Mouse (Mus musculus): ENCODE measurements at regions not wholly inside any gene's neighbourhood (a gene's known extent, or its start where the extent isn't known, plus 50 kb on each side); places are given as distances from the start of the nearest gene placed in this dataset.

- no peak for TF ChIP-seq CTCF (IDR thresholded peaks at IDR 0.05; ENCODE audit: borderline replicate concordance, extremely low read depth, insufficient read depth, insufficient read length)
- TF ChIP-seq POLR2A (IDR thresholded peaks at IDR 0.05; ENCODE audit: borderline replicate concordance, extremely low read depth, insufficient read depth, insufficient read length, poor library complexity, severe bottlenecking): no peak
- DNase-seq (ENCODE audit: low read depth): no peak
These were observed 168.5 kb downstream of the Cd83 start for GRCm38 (mm10) chr13:43952972-43953592.

GRCm38 (mm10) chr13:43954714-43955393 lies 170.3 kb downstream of the Cd83 start:
- TF ChIP-seq CTCF (IDR thresholded peaks at IDR 0.05; ENCODE audit: borderline replicate concordance, extremely low read depth, insufficient read depth, insufficient read length) (no peak), POLR2A (IDR thresholded peaks at IDR 0.05; ENCODE audit: borderline replicate concordance, extremely low read depth, insufficient read depth, insufficient read length, poor library complexity, severe bottlenecking) (no peak)
- no peak for DNase-seq (ENCODE audit: low read depth)

GRCm38 (mm10) chr13:43957046-43957445 lies 172.5 kb downstream of the Cd83 start:
- TF ChIP-seq CTCF (IDR thresholded peaks at IDR 0.05; ENCODE audit: borderline replicate concordance, extremely low read depth, insufficient read depth, insufficient read length): no peak
- no peak for TF ChIP-seq POLR2A (IDR thresholded peaks at IDR 0.05; ENCODE audit: borderline replicate concordance, extremely low read depth, insufficient read depth, insufficient read length, poor library complexity, severe bottlenecking)
- DNase-seq (ENCODE audit: low read depth): no peak

GRCm38 (mm10) chr13:43959121-43959572 lies 174.6 kb downstream of the Cd83 start:
- no peak for DNase-seq (ENCODE audit: low read depth)
- TF ChIP-seq POLR2A (IDR thresholded peaks at IDR 0.05; ENCODE audit: borderline replicate concordance, extremely low read depth, insufficient read depth, insufficient read length, poor library complexity, severe bottlenecking): no peak
- no peak for TF ChIP-seq CTCF (IDR thresholded peaks at IDR 0.05; ENCODE audit: borderline replicate concordance, extremely low read depth, insufficient read depth, insufficient read length)

GRCm38 (mm10) chr13:43961047-43961690 lies 176.6 kb downstream of the Cd83 start:
- no peak for TF ChIP-seq POLR2A (IDR thresholded peaks at IDR 0.05; ENCODE audit: borderline replicate concordance, extremely low read depth, insufficient read depth, insufficient read length, poor library complexity, severe bottlenecking)
- DNase-seq (ENCODE audit: low read depth): no peak

GRCm38 (mm10) chr13:43961987-43962386 lies 177.4 kb downstream of the Cd83 start:
- TF ChIP-seq CTCF (IDR thresholded peaks at IDR 0.05; ENCODE audit: borderline replicate concordance, extremely low read depth, insufficient read depth, insufficient read length) (no peak), POLR2A (IDR thresholded peaks at IDR 0.05; ENCODE audit: borderline replicate concordance, extremely low read depth, insufficient read depth, insufficient read length, poor library complexity, severe bottlenecking) (no peak)
- no peak for DNase-seq (ENCODE audit: low read depth)

- no peak for DNase-seq (ENCODE audit: low read depth)
- no peak for TF ChIP-seq CTCF (IDR thresholded peaks at IDR 0.05; ENCODE audit: borderline replicate concordance, extremely low read depth, insufficient read depth, insufficient read length)
- TF ChIP-seq POLR2A (IDR thresholded peaks at IDR 0.05; ENCODE audit: borderline replicate concordance, extremely low read depth, insufficient read depth, insufficient read length, poor library complexity, severe bottlenecking): no peak
These were observed 178.7 kb downstream of the Cd83 start for GRCm38 (mm10) chr13:43963321-43963720.

GRCm38 (mm10) chr13:43965256-43965905 lies 180.8 kb downstream of the Cd83 start:
- DNase-seq (ENCODE audit: low read depth): no peak
- no peak for TF ChIP-seq CTCF (IDR thresholded peaks at IDR 0.05; ENCODE audit: borderline replicate concordance, extremely low read depth, insufficient read depth, insufficient read length)
- no peak for TF ChIP-seq POLR2A (IDR thresholded peaks at IDR 0.05; ENCODE audit: borderline replicate concordance, extremely low read depth, insufficient read depth, insufficient read length, poor library complexity, severe bottlenecking)

- no peak for TF ChIP-seq POLR2A (IDR thresholded peaks at IDR 0.05; ENCODE audit: borderline replicate concordance, extremely low read depth, insufficient read depth, insufficient read length, poor library complexity, severe bottlenecking)
- TF ChIP-seq CTCF (IDR thresholded peaks at IDR 0.05; ENCODE audit: borderline replicate concordance, extremely low read depth, insufficient read depth, insufficient read length): no peak
- DNase-seq (ENCODE audit: low read depth): no peak
These were observed 182.9 kb downstream of the Cd83 start for GRCm38 (mm10) chr13:43967516-43967915.

- TF ChIP-seq POLR2A (IDR thresholded peaks at IDR 0.05; ENCODE audit: borderline replicate concordance, extremely low read depth, insufficient read depth, insufficient read length, poor library complexity, severe bottlenecking) (no peak), CTCF (IDR thresholded peaks at IDR 0.05; ENCODE audit: borderline replicate concordance, extremely low read depth, insufficient read depth, insufficient read length) (no peak)
- DNase-seq (ENCODE audit: low read depth): no peak
These were observed 188.3 kb downstream of the Cd83 start for GRCm38 (mm10) chr13:43972906-43973305.

- peak; percentile 40 for DNase-seq (ENCODE audit: low read depth)
- TF ChIP-seq CTCF (IDR thresholded peaks at IDR 0.05; ENCODE audit: borderline replicate concordance, extremely low read depth, insufficient read depth, insufficient read length): no peak
- no peak for TF ChIP-seq POLR2A (IDR thresholded peaks at IDR 0.05; ENCODE audit: borderline replicate concordance, extremely low read depth, insufficient read depth, insufficient read length, poor library complexity, severe bottlenecking)
These were observed 190.7 kb downstream of the Cd83 start for GRCm38 (mm10) chr13:43975281-43975680.

Measured in brain, embryonic 14.5 days (tissue).